Mouse (Mus musculus): ENCODE results near the gene Ccdc33. TPM values are rescaled to one million over a fixed set of nuclear protein-coding genes. Genes with fewer than 3 reads are reported as not detected.

The Ccdc33 gene
- polyA plus RNA-seq, 2 experiments = not detected

DNA sequence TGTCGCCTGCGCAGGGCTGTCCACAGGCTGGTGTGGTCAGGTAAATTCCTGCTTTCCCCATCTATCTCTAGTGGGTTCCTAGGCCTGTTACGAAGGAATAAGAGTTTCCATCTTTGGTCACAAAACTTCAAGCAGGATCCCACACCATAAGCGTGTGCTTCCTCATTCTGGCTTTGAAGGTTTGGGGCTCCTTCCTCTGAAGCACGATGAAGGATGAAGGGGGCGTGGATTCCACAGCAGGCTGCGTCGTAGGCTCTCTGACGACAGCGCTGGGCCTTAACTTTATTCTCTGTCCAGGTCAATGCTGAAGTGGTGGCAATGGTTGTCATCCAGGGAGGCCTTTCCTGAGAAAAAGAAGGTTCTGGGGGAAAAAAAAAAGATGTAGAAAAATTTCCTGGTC is 138.1 kb downstream of the Ccdc33 start:
- no peaks in the 10 kb centered on the region for H3K4me1 ChIP-seq (replicated peaks; ENCODE audit: control insufficient read depth in 2 of 2, insufficient read depth in 2 of 2, low read length in 1 of 2)

DNA sequence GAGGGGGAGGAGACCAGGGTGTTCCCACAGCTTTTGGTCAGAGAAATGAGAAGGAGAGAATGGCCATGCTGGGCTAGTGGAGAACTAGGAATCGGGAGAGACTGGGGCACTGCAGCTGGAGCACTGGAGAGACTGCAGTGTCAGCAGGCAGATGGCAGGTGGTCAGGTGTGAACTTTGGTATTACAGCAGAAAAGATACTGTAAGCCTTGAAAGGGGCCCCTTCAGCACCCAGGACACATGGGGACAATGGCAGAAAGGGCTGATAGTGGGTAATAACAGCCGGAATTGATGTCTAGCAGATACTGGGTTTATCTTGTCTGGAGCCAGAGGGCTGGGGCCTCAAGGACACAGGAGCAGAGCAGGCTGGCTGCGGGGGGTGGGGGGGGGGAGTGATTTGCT is 139.8 kb downstream of the Ccdc33 start:
- Histone ChIP-seq H3K27ac (no peak overlapping the region), H3K27me3 (ENCODE audit: control insufficient read depth, insufficient read depth, low read length) (no peaks in the 10 kb centered on the region), H3K9ac (replicated peaks) (no peak overlapping the region), H3K4me2 (ENCODE audit: low read depth) (no peak overlapping the region), H3K4me3 (ENCODE audit: insufficient read depth in 1 of 2, low read depth in 2 of 2, low read length in 2 of 2) (no peak overlapping the region), H3K4me1 (replicated peaks; ENCODE audit: control insufficient read depth in 2 of 2, insufficient read depth in 2 of 2, low read length in 1 of 2) (no peaks in the 10 kb centered on the region), H3K9me3 (ENCODE audit: control insufficient read depth, low read length) (no peaks in the 10 kb centered on the region), H3K36me3 (replicated peaks; ENCODE audit: control insufficient read depth, insufficient read depth, low read depth) (no peaks in the 10 kb centered on the region)
- TF ChIP-seq CTCF (IDR thresholded peaks at IDR 0.05; ENCODE audit: low read depth) (no peak), EP300 (IDR thresholded peaks at IDR 0.05; ENCODE audit: low read depth) (no peak)
- DNase-seq (ENCODE audit: low read depth in 3 of 3, low spot score in 3 of 3) = no peak
- ATAC-seq (ENCODE audit: insufficient read depth) = no peak
- 34% methylated on average over 3 of the region's 3 CpGs for WGBS (ENCODE audit: insufficient replicate concordance)

More for the DNA sequence above, 138.1 kb downstream of the Ccdc33 start:
- H3K36me3 ChIP-seq (replicated peaks; ENCODE audit: control insufficient read depth, insufficient read depth, low read depth) = no peaks in the 10 kb centered on the region
- H3K27me3 ChIP-seq (ENCODE audit: control insufficient read depth, insufficient read depth, low read length) = no peaks in the 10 kb centered on the region
- H3K4me3 ChIP-seq (ENCODE audit: insufficient read depth in 1 of 2, low read depth in 2 of 2, low read length in 2 of 2) = no peak overlapping the region
- TF ChIP-seq CTCF (IDR thresholded peaks at IDR 0.05; ENCODE audit: low read depth) (no peak), EP300 (IDR thresholded peaks at IDR 0.05; ENCODE audit: low read depth) (no peak)
- ATAC-seq (ENCODE audit: insufficient read depth) = no peak
- WGBS (ENCODE audit: insufficient replicate concordance) = 36% methylated on average over 10 of the region's 10 CpGs
- H3K4me2 ChIP-seq (ENCODE audit: low read depth) = no peak overlapping the region
- no peak for DNase-seq (ENCODE audit: low read depth in 3 of 3, low spot score in 3 of 3)
- H3K27ac ChIP-seq = no peak overlapping the region
- H3K9ac ChIP-seq (replicated peaks) = no peak overlapping the region
- H3K9me3 ChIP-seq (ENCODE audit: control insufficient read depth, low read length) = no peaks in the 10 kb centered on the region

Other genes with a start within 250 kb of the Ccdc33 start
- 25.4 and 35.6 TPM in 2 replicates for gene Ubl7, start 207.8 kb downstream of the Ccdc33 start, polyA plus RNA-seq (2012; rRNA removed)
- gene Ubl7, start 207.8 kb downstream of the Ccdc33 start, polyA plus RNA-seq (2014; fragmentation: Nextera tagmentation; extraction: Ambion mirVana) = 44.8 and 46.6 TPM in 2 replicates
- gene Sema7a, start 178.7 kb downstream of the Ccdc33 start, polyA plus RNA-seq (2012; rRNA removed) = 0.08 and 0.14 TPM in 2 replicates
- gene Sema7a, start 178.7 kb downstream of the Ccdc33 start, polyA plus RNA-seq (2014; fragmentation: Nextera tagmentation; extraction: Ambion mirVana) = not detected in 2 replicates
- 0.32 and 0.37 TPM in 2 replicates for gene Cyp11a1, start 112.4 kb downstream of the Ccdc33 start, polyA plus RNA-seq (2012; rRNA removed)
- gene Cyp11a1, start 112.4 kb downstream of the Ccdc33 start, polyA plus RNA-seq (2014; fragmentation: Nextera tagmentation; extraction: Ambion mirVana) = 0.49 and 0.55 TPM in 2 replicates
- 0.07 TPM in 1 of 2 replicates, not detected in the other for gene Stra6, start 55.0 kb downstream of the Ccdc33 start, polyA plus RNA-seq (2012; rRNA removed)
- not detected in 2 replicates for gene Stra6, start 55.0 kb downstream of the Ccdc33 start, polyA plus RNA-seq (2014; fragmentation: Nextera tagmentation; extraction: Ambion mirVana)
- gene Islr, start 85.5 kb upstream of the Ccdc33 start, polyA plus RNA-seq (2012; rRNA removed) = 3.3 and 3.6 TPM in 2 replicates
- 1.1 and 1.7 TPM in 2 replicates for gene Islr, start 85.5 kb upstream of the Ccdc33 start, polyA plus RNA-seq (2014; fragmentation: Nextera tagmentation; extraction: Ambion mirVana)
- gene Islr2, start 85.5 kb upstream of the Ccdc33 start, polyA plus RNA-seq (2012; rRNA removed) = 0.03 and 0.35 TPM in 2 replicates
- not detected in 2 replicates for gene Islr2, start 85.5 kb upstream of the Ccdc33 start, polyA plus RNA-seq (2014; fragmentation: Nextera tagmentation; extraction: Ambion mirVana)
- gene Pml, start 131.0 kb upstream of the Ccdc33 start, polyA plus RNA-seq (2012; rRNA removed) = 16.7 and 17.6 TPM in 2 replicates
- gene Pml, start 131.0 kb upstream of the Ccdc33 start, polyA plus RNA-seq (2014; fragmentation: Nextera tagmentation; extraction: Ambion mirVana) = 17.1 and 19.3 TPM in 2 replicates
- 4.1 and 4.8 TPM in 2 replicates for gene Stoml1, start 134.3 kb upstream of the Ccdc33 start, polyA plus RNA-seq (2012; rRNA removed)
- gene Stoml1, start 134.3 kb upstream of the Ccdc33 start, polyA plus RNA-seq (2014; fragmentation: Nextera tagmentation; extraction: Ambion mirVana) = 2.5 and 3.8 TPM in 2 replicates
- 0.89 and 1.2 TPM in 2 replicates for gene Loxl1, start 194.4 kb upstream of the Ccdc33 start, polyA plus RNA-seq (2012; rRNA removed)
- 0.80 and 1.1 TPM in 2 replicates for gene Loxl1, start 194.4 kb upstream of the Ccdc33 start, polyA plus RNA-seq (2014; fragmentation: Nextera tagmentation; extraction: Ambion mirVana)

Data from liver, embryonic 14.5 days (tissue).